Mouse (Mus musculus): ENCODE measurements around the gene Rccd1. TPM values are rescaled to one million over a fixed set of nuclear protein-coding genes. Genes with fewer than 3 reads are reported as not detected.
"Not testable (repeated sequence)": the region's sequence is repeated elsewhere in the genome, so short reads cannot be mapped to it uniquely, and the experiment has no call there.

Gene Rccd1
- polyA plus RNA-seq, 1 experiment from 2014 or later, result 10.0 TPM

GRCm38 (mm10) chr7:80342858-80343257 lies 18.6 kb upstream of the Rccd1 start, which contains the start of gene Hddc3:
Gene Hddc3, plus strand, starts transcription at chr7:80343104.
- H3K36me3 ChIP-seq, result no peaks in the 10 kb centered on the region
- H3K9me3 ChIP-seq, result no peaks in the 10 kb centered on the region
- peak within 1 kb of the TSS; percentile 44; the same call in 1 of the 2 replicates for H3K27ac ChIP-seq
- no peaks in the 10 kb centered on the region for H3K27me3 ChIP-seq (replicated peaks)
- peak within 1 kb of the TSS; percentile 78 for H3K9ac ChIP-seq
- under 1% methylated on average over 25 of the region's 25 CpGs for WGBS
- peak within 1 kb of the TSS; percentile 85 for H3K4me2 ChIP-seq
- peak; percentile 11; the same call in 1 of the 2 replicates for ATAC-seq (ENCODE audit: insufficient read depth, low FRiP score, low read depth)
- peaks cover 35% of the 10 kb centered on the region for H3K4me1 ChIP-seq
- H3K4me3 ChIP-seq (replicated peaks), result peak within 1 kb of the TSS; percentile 55

GRCm38 (mm10) chr7:80341793-80342192 lies 17.5 kb upstream of the Rccd1 start:
- no peak overlapping the region for H3K27ac ChIP-seq
- no peak overlapping the region for H3K4me2 ChIP-seq
- H3K4me3 ChIP-seq (replicated peaks), result no peak overlapping the region
- WGBS, result 73% methylated on average over 7 of the region's 7 CpGs
- peaks cover 34% of the 10 kb centered on the region for H3K4me1 ChIP-seq
- H3K27me3 ChIP-seq (replicated peaks), result no peaks in the 10 kb centered on the region
- H3K36me3 ChIP-seq, result 0 out of 2 replicates have a peak, but pooled peaks cover under 1% of the 10 kb centered on the region
- H3K9ac ChIP-seq, result no peak overlapping the region
- ATAC-seq (ENCODE audit: insufficient read depth, low FRiP score, low read depth), result no peak
- no peaks in the 10 kb centered on the region for H3K9me3 ChIP-seq

- H3K27ac ChIP-seq, result peak within 1 kb of the TSS; percentile 93
- H3K9me3 ChIP-seq, result no peaks in the 10 kb centered on the region
- ATAC-seq (ENCODE audit: insufficient read depth, low FRiP score, low read depth), result peak; percentile 52; the same call in 1 of the 2 replicates
- no peaks in the 10 kb centered on the region for H3K27me3 ChIP-seq (replicated peaks)
- H3K4me2 ChIP-seq, result peak within 1 kb of the TSS; percentile 90
- H3K36me3 ChIP-seq, result peaks cover 10% of the 10 kb centered on the region
- H3K9ac ChIP-seq, result peak within 1 kb of the TSS; percentile 41; the same call in 1 of the 2 replicates
- 2% methylated on average over 11 of the region's 11 CpGs for WGBS
- H3K4me3 ChIP-seq (replicated peaks), result peak within 1 kb of the TSS; percentile 61
- peaks cover 34% of the 10 kb centered on the region for H3K4me1 ChIP-seq
These were observed 16.5 kb upstream of the Rccd1 start, which contains the start of gene Unc45a for GRCm38 (mm10) chr7:80340793-80341192. Gene Unc45a, minus strand, starts transcription at chr7:80341005.

GRCm38 (mm10) chr7:80339793-80340628 lies 15.8 kb upstream of the Rccd1 start:
- ATAC-seq (ENCODE audit: insufficient read depth, low FRiP score, low read depth), result peak; percentile 98
- H3K27ac ChIP-seq, result peak overlapping the region; percentile 93
- peak overlapping the region; percentile 41; the same call in 1 of the 2 replicates for H3K9ac ChIP-seq
- H3K4me1 ChIP-seq, result peaks cover 34% of the 10 kb centered on the region
- no peaks in the 10 kb centered on the region for H3K9me3 ChIP-seq
- H3K4me3 ChIP-seq (replicated peaks), result peak overlapping the region; percentile 61
- H3K4me2 ChIP-seq, result peak overlapping the region; percentile 90
- peaks cover 15% of the 10 kb centered on the region for H3K36me3 ChIP-seq
- H3K27me3 ChIP-seq (replicated peaks), result no peaks in the 10 kb centered on the region
- under 1% methylated on average over 45 of the region's 45 CpGs for WGBS

- Histone ChIP-seq H3K4me1 (peaks cover 34% of the 10 kb centered on the region), H3K4me3 (replicated peaks) (peak overlapping the region; percentile 61), H3K27ac (peak overlapping the region; percentile 54), H3K27me3 (replicated peaks) (no peaks in the 10 kb centered on the region), H3K4me2 (peak overlapping the region; percentile 90), H3K36me3 (peaks cover 21% of the 10 kb centered on the region), H3K9me3 (no peaks in the 10 kb centered on the region), H3K9ac (peak overlapping the region; percentile 65)
- ATAC-seq (ENCODE audit: insufficient read depth, low FRiP score, low read depth), result no peak
- 11% methylated on average over 15 of the region's 17 CpGs for WGBS
These were observed 15.1 kb upstream of the Rccd1 start for GRCm38 (mm10) chr7:80339371-80339770.

GRCm38 (mm10) chr7:80336932-80337331 lies 12.7 kb upstream of the Rccd1 start:
- Histone ChIP-seq H3K4me2 (no peak overlapping the region), H3K9ac (no peak overlapping the region), H3K27ac (no peak overlapping the region), H3K4me1 (peaks cover 25% of the 10 kb centered on the region), H3K9me3 (no peaks in the 10 kb centered on the region), H3K36me3 (peaks cover 42% of the 10 kb centered on the region), H3K4me3 (replicated peaks) (no peak overlapping the region), H3K27me3 (replicated peaks) (no peaks in the 10 kb centered on the region)
- 88% methylated on average over 3 of the region's 3 CpGs for WGBS
- no peak for ATAC-seq (ENCODE audit: insufficient read depth, low FRiP score, low read depth)

- H3K4me2 ChIP-seq, result no peak overlapping the region
- peaks cover 18% of the 10 kb centered on the region for H3K4me1 ChIP-seq
- no peaks in the 10 kb centered on the region for H3K9me3 ChIP-seq
- no peak overlapping the region for H3K9ac ChIP-seq
- no peak overlapping the region for H3K27ac ChIP-seq
- 89% methylated on average over 4 of the region's 4 CpGs for WGBS
- no peaks in the 10 kb centered on the region for H3K27me3 ChIP-seq (replicated peaks)
- H3K4me3 ChIP-seq (replicated peaks), result no peak overlapping the region
- ATAC-seq (ENCODE audit: insufficient read depth, low FRiP score, low read depth), result no peak
- H3K36me3 ChIP-seq, result peaks cover 62% of the 10 kb centered on the region
These were observed 10.6 kb upstream of the Rccd1 start for GRCm38 (mm10) chr7:80334848-80335247.

GRCm38 (mm10) chr7:80331433-80331832 lies 7.2 kb upstream of the Rccd1 start:
- no peak for ATAC-seq (ENCODE audit: insufficient read depth, low FRiP score, low read depth)
- peaks cover 82% of the 10 kb centered on the region for H3K36me3 ChIP-seq
- no peaks in the 10 kb centered on the region for H3K9me3 ChIP-seq
- 91% methylated on average over 19 of the region's 19 CpGs for WGBS
- no peak overlapping the region for H3K27ac ChIP-seq
- H3K9ac ChIP-seq, result no peak overlapping the region
- H3K4me2 ChIP-seq, result no peak overlapping the region
- no peaks in the 10 kb centered on the region for H3K4me1 ChIP-seq
- no peaks in the 10 kb centered on the region for H3K27me3 ChIP-seq (replicated peaks)
- H3K4me3 ChIP-seq (replicated peaks), result no peak overlapping the region

GRCm38 (mm10) chr7:80330278-80330677 lies 6.0 kb upstream of the Rccd1 start:
- Histone ChIP-seq H3K9me3 (no peaks in the 10 kb centered on the region), H3K4me3 (replicated peaks) (no peak overlapping the region), H3K27ac (no peak overlapping the region), H3K36me3 (peaks cover 81% of the 10 kb centered on the region), H3K27me3 (replicated peaks) (no peaks in the 10 kb centered on the region), H3K4me1 (no peaks in the 10 kb centered on the region), H3K4me2 (no peak overlapping the region), H3K9ac (no peak overlapping the region)
- WGBS, result 86% methylated on average over 8 of the region's 8 CpGs
- no peak for ATAC-seq (ENCODE audit: insufficient read depth, low FRiP score, low read depth)

- no peak for ATAC-seq (ENCODE audit: insufficient read depth, low FRiP score, low read depth)
- peaks cover 46% of the 10 kb centered on the region for H3K36me3 ChIP-seq
These were observed 1.8 kb upstream of the Rccd1 start for GRCm38 (mm10) chr7:80326076-80326475.

GRCm38 (mm10) chr7:80325292-80325868 lies 1.1 kb upstream of the Rccd1 start:
- peaks cover 40% of the 10 kb centered on the region for H3K36me3 ChIP-seq
- H3K9me3 ChIP-seq, result no peaks in the 10 kb centered on the region
- no peak for ATAC-seq (ENCODE audit: insufficient read depth, low FRiP score, low read depth)
- no peak overlapping the region for H3K9ac ChIP-seq
- H3K27ac ChIP-seq, result peak overlapping the region; percentile 48; the same call in 1 of the 2 replicates
- WGBS, result 93% methylated on average over 16 of the region's 16 CpGs
- H3K4me3 ChIP-seq (replicated peaks), result no peak overlapping the region
- H3K4me1 ChIP-seq, result no peaks in the 10 kb centered on the region
- no peak overlapping the region for H3K4me2 ChIP-seq
- no peaks in the 10 kb centered on the region for H3K27me3 ChIP-seq (replicated peaks)

More at GRCm38 (mm10) chr7:80326076-80326475, 1.8 kb upstream of the Rccd1 start:
- no peak overlapping the region for H3K9ac ChIP-seq
- no peak overlapping the region for H3K4me2 ChIP-seq
- no peak overlapping the region for H3K27ac ChIP-seq
- no peaks in the 10 kb centered on the region for H3K9me3 ChIP-seq
- WGBS, result 95% methylated on average over 19 of the region's 19 CpGs
- no peaks in the 10 kb centered on the region for H3K27me3 ChIP-seq (replicated peaks)
- no peaks in the 10 kb centered on the region for H3K4me1 ChIP-seq
- no peak overlapping the region for H3K4me3 ChIP-seq (replicated peaks)

GRCm38 (mm10) chr7:80324816-80325119 lies 514 bp upstream of the Rccd1 start:
- H3K4me2 ChIP-seq, result peak overlapping the region; percentile 60
- peaks cover 35% of the 10 kb centered on the region for H3K36me3 ChIP-seq
- H3K27ac ChIP-seq, result peak overlapping the region; percentile 91
- WGBS, result 40% methylated on average over 4 of the region's 5 CpGs
- ATAC-seq (ENCODE audit: insufficient read depth, low FRiP score, low read depth); H3K9me3 ChIP-seq; H3K27me3 ChIP-seq (replicated peaks); H3K9ac ChIP-seq; H3K4me1 ChIP-seq: not testable (repeated sequence)
- peak overlapping the region; percentile 64 for H3K4me3 ChIP-seq (replicated peaks)
